Mouse (Mus musculus) kidney, postnatal 14 days (tissue): ENCODE measurements at regions not wholly inside any gene's neighbourhood (a gene's known extent, or its start where the extent isn't known, plus 50 kb on each side); places are given as distances from the start of the nearest gene placed in this dataset.
"Not testable (repeated sequence)": the region's sequence is repeated elsewhere in the genome, so short reads cannot be mapped to it uniquely, and the experiment has no call there.

Experiments
- DNase-seq: peaks from one replicate; pipeline ENCODE4 v3.0.0; 2022; ENCODE audit warnings: mixed read lengths

GRCm38 (mm10) chr10:46108810-46109209, 531.2 kb downstream of the Hace1 start:
- DNase-seq: no peak

- no peak for DNase-seq
Observed at GRCm38 (mm10) chr10:46114631-46115130, 537.1 kb downstream of the Hace1 start.

GRCm38 (mm10) chr10:46122409-46122808, 544.8 kb downstream of the Hace1 start:
- DNase-seq: not testable (repeated sequence)

GRCm38 (mm10) chr10:46123795-46124194, 546.2 kb downstream of the Hace1 start:
- no peak for DNase-seq

GRCm38 (mm10) chr10:46135120-46135748, 557.6 kb downstream of the Hace1 start:
- DNase-seq: no peak

GRCm38 (mm10) chr10:46174035-46174434, 596.4 kb downstream of the Hace1 start:
- DNase-seq: no peak

- DNase-seq: no peak
Observed at GRCm38 (mm10) chr10:46185763-46186458, 608.3 kb downstream of the Hace1 start.

- no peak for DNase-seq
Observed at GRCm38 (mm10) chr10:46194143-46194542, 616.5 kb downstream of the Hace1 start.

GRCm38 (mm10) chr10:46226837-46227402, 649.3 kb downstream of the Hace1 start:
- DNase-seq: no peak

- DNase-seq: no peak
Observed at GRCm38 (mm10) chr10:46229608-46230007, 652.0 kb downstream of the Hace1 start.

- DNase-seq: no peak
Observed at GRCm38 (mm10) chr10:46235581-46235980, 658.0 kb downstream of the Hace1 start.

- no peak for DNase-seq
Observed at GRCm38 (mm10) chr10:46255575-46255974, 677.9 kb downstream of the Hace1 start.

- DNase-seq: no peak
Observed at GRCm38 (mm10) chr10:46269710-46270109, 692.1 kb downstream of the Hace1 start.

- no peak for DNase-seq
Observed at GRCm38 (mm10) chr10:46273846-46274245, 696.2 kb downstream of the Hace1 start.

GRCm38 (mm10) chr10:46294290-46294689, 716.7 kb downstream of the Hace1 start:
- no peak for DNase-seq

- DNase-seq: no peak
Observed at GRCm38 (mm10) chr10:46298352-46298751, 720.7 kb downstream of the Hace1 start.

- no peak for DNase-seq
Observed at GRCm38 (mm10) chr10:46299521-46299920, 721.9 kb downstream of the Hace1 start.

- DNase-seq: no peak
Observed at GRCm38 (mm10) chr10:46320328-46321038, 742.9 kb downstream of the Hace1 start.

GRCm38 (mm10) chr10:46321040-46321439, 743.4 kb downstream of the Hace1 start:
- no peak for DNase-seq

GRCm38 (mm10) chr10:46329052-46329451, 751.4 kb downstream of the Hace1 start:
- no peak for DNase-seq

GRCm38 (mm10) chr10:46331599-46332283, 754.1 kb downstream of the Hace1 start:
- DNase-seq: no peak

GRCm38 (mm10) chr10:46333231-46333630, 755.6 kb downstream of the Hace1 start:
- no peak for DNase-seq

GRCm38 (mm10) chr10:46345315-46345714, 767.7 kb downstream of the Hace1 start:
- no peak for DNase-seq
